Mouse (Mus musculus): ENCODE measurements at regions not wholly inside any gene's neighbourhood (a gene's known extent, or its start where the extent isn't known, plus 50 kb on each side); places are given as distances from the start of the nearest gene placed in this dataset.
A peak's percentile ranks its signal among the peaks of the same experiment; 100 is the strongest.

DNA sequence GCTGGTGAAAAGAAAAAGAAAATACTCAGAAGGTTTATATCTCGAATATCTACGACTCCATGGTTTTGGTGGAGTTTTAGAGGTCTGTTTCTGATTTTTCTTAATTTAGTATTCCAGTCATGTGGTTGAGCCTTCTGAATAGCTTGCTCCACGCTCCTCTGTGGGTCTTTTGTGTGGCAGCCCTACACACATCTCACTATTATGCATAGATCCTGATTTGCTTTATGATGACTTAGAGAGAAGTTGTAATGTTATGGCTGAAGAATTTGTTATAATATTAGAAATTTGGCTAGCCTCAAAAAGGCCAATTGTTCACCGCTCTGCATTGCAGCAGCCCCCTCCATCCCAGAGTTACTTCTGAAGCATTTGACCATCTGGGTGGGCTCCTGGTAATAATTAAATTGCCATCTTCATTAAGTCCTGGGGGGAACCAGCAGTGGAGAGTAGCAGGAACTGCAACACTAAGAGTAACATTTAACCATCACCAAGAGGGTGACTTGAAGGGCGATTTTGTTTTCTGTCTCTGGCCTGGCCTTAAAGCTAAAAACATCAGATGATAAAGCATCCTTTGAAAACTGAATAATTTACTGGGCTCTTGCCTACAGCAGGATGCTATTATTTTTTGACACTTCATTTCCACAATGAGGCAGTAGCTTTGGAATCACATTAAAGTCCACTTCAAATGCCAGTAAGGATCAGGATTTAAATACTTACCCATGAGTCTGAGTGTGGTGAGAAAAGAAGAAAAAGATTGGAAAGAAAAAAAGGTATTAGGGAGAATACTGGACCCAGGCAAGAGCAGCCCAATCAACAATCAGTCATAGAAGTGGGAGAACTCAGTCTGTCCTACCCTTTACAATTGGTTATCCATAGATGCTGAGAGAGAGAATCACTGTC, 84.3 kb upstream of the Actbl2 start:
- no peak for DNase-seq

DNA sequence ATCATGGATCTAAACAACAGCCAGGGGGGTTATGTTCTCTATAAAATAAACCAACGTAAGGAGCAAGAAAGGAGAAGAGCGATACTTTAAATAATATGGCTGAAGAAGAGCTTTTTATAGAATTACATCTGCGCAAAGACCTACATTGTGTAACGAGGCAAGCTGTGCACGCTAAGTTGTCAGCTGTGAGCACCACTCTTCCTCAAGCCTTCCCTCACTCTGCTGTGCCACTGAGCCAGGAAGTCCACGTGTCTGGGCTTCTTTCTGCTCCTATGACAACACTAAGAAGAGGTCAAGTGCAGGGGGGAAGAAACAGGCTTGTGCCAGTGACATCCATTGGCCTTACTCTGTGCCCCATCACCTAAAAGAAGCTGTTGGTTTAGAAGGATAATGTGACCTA, 75.6 kb upstream of the Actbl2 start:
- DNase-seq: peak in 1 of 2 experiments; percentile 7

GRCm38 (mm10) chr13:111183293-111183692, 71.5 kb upstream of the Actbl2 start:
- no peak for DNase-seq

DNA sequence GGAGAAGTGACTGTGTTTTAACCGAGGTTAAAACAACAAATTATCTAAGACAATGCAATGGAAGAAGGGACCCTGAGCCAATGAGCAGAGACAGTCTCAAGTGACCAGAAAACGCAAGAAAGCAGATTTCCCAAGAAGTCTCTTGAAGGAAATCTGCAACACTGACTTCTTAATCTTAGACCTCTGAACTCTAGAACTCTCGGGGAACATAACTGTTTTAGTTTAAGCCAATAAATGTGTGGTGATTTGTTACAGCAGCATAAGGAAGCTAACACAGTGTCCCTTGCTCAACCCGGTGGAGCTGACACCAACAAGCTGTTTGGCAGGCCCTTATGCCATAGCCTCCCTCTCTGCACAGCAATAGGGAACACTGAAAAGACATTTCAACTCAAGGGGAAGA, 69.0 kb upstream of the Actbl2 start:
- no peak for DNase-seq

DNA sequence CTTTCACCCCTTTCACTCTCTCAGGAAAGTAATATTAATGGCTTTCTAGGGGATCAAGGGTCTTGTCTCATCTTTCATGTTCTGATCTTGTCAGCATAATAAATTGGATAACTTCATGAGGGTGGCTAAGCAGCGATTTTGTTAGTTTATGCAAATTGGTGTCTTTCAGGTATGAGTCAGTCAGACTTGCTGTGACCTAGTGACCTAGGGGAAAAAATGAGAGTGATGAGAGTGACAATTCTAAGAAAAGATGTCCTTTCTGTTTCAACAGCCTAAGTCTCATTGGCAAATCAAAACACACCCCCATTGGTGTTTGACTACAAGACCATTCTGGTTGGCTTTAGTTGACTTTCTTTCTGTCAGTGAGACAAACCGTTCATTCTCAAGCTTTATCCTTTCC, 68.0 kb upstream of the Actbl2 start:
- no peak for DNase-seq

GRCm38 (mm10) chr13:111193919-111194318, 60.9 kb upstream of the Actbl2 start:
- no peak for DNase-seq

DNA sequence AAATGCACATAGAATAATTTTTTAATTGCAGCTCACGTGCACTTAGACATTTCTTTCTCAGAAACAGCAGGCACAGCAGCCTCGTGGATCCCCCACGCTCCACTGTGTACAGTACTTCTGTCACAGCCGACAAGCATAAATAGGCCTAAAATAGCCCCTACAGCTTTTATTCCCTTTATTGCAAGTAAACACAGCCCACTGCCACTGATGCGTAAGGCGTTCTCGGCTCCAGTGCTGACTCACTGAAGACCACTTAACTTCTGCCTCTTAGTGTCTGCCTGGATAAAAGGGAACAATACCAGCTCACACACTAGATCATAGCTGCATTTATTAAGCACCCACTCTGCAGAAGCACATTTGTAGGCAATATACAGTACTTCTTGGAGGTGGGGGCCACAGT, 60.5 kb upstream of the Actbl2 start:
- peak in 1 of 2 experiments; percentile 3 for DNase-seq

GRCm38 (mm10) chr13:111201532-111201931, 53.3 kb upstream of the Actbl2 start:
- no peak for DNase-seq

DNA sequence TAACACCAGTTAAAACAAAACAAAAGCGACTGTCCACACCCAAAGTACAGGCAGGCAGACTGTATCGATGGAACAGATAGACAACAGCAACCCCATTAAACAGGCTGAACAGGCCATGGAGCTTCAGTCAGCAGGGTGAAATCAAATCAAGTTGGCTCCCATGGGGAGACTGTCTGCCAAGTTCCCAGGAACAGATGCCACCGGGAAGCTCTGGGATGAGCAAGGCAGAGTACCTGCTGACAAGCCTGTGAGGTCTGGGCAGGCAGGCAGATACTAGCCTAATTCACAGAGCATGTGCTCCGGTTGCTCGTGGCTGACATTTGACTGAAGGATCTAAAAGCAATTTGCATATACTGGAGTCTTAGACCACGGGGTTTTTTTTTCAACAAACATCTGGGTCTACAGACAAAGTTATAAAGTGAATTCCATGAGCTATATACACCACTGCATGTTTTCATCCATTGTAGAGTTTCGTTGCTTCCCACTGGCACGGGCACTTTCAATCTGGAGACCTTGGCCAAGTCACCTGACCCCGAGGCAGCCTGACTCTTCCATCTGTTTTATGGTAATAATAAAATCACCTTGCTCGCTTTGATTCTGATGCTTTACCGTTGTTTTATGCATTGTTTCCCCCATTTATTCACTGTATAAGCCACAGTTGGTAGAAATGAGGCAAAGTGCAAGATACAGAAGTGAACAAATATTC, 50.1 kb upstream of the Actbl2 start:
- DNase-seq: peak; percentile 66 to 80
